Mouse (Mus musculus): ENCODE results near the gene Chrna10.

Gene Chrna10

GRCm38 (mm10) chr7:102081784-102082183 is 34.8 kb downstream of the Chrna10 start:
- no peak for DNase-seq (ENCODE audit: low spot score)

GRCm38 (mm10) chr7:102080311-102080710 is 36.3 kb downstream of the Chrna10 start:
- DNase-seq (ENCODE audit: low spot score): no peak

GRCm38 (mm10) chr7:102078517-102078916 is 38.1 kb downstream of the Chrna10 start:
- DNase-seq (ENCODE audit: low spot score): peak; percentile 62

- peak; percentile 23 for DNase-seq (ENCODE audit: low spot score)
These were observed 39.8 kb downstream of the Chrna10 start for GRCm38 (mm10) chr7:102076714-102077296.

- DNase-seq (ENCODE audit: low spot score): no peak
These were observed 50.3 kb downstream of the Chrna10 start for GRCm38 (mm10) chr7:102066363-102066762.

GRCm38 (mm10) chr7:102065046-102065891 is 51.4 kb downstream of the Chrna10 start, which contains the start of the genes Rnf121, Xndc1 and Xntrpc:
Rnf121 (minus strand) TSS chr7:102065469.
Xndc1 (plus strand) TSS chr7:102065511.
Xntrpc (plus strand) TSS chr7:102065713.
- peak; percentile 85 for DNase-seq (ENCODE audit: low spot score)

GRCm38 (mm10) chr7:102064655-102065045 is 52.0 kb downstream of the Chrna10 start:
- DNase-seq (ENCODE audit: low spot score): no peak

- DNase-seq (ENCODE audit: low spot score): no peak
These were observed 52.7 kb downstream of the Chrna10 start for GRCm38 (mm10) chr7:102063891-102064290.

- DNase-seq (ENCODE audit: low spot score): no peak
These were observed 54.4 kb downstream of the Chrna10 start for GRCm38 (mm10) chr7:102062203-102062602.

- no peak for DNase-seq (ENCODE audit: low spot score)
These were observed 55.3 kb downstream of the Chrna10 start for GRCm38 (mm10) chr7:102061353-102061752.
